Mouse (Mus musculus) left cerebral cortex, adult 9 months (tissue): ENCODE results near the gene Dld.
A peak's percentile ranks its signal among the peaks of the same experiment; 100 is the strongest.

Source experiments
- DNase-seq, 2 experiments: peaks; one replicate each; pipeline ENCODE4 v3.0.0; 2022; ENCODE audit warnings: low spot score in 2 of 2

Dld gene

GRCm38 (mm10) chr12:31350944-31351928, at the start of gene Dld:
Gene Dld (minus strand): TSS chr12:31351453.
- DNase-seq, result peak; percentile 83 to 97

GRCm38 (mm10) chr12:31400821-31401220, 49.6 kb upstream of the Dld start:
- DNase-seq, result no peak

DNA sequence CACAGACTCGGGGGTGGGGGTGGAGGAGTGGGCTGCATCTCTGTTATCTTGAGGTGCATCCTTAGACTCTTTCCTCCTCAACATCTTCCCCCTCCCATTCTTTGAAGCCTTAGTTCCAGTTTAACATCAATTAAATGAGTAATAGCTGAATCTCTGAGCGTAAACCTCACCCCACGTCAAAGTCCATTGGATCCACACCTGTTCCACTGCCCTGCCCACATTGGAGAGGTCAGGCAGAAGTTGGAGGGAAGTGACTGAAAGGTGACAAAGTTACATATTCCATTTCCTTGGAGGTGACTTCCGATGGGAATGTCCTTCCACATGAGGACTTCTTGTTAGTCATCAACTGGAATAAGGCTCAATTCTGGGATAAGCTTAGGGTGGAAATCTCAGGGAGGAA, 46.5 kb upstream of the Dld start:
- DNase-seq, result no peak

DNA sequence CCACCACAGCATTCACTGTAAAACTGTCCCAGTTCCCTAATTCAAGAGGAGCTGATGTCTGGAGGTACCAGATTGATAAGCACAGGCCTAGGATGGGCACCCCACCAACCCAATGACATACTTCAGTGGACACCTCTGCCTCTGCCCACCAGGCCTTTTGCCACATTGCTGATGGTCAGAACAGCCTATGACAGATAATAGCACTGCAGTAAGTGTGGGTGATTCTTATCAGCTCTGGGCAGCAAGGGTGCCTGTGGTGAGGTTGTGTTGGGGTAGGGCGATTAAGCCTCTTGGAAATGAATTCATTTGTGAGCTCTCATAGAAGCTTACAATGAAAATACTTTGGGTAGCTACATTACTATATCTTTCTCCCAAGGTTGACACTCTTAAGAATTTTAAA, 44.6 kb upstream of the Dld start:
- no peak for DNase-seq

GRCm38 (mm10) chr12:31391696-31392095, 40.4 kb upstream of the Dld start:
- no peak for DNase-seq

DNA sequence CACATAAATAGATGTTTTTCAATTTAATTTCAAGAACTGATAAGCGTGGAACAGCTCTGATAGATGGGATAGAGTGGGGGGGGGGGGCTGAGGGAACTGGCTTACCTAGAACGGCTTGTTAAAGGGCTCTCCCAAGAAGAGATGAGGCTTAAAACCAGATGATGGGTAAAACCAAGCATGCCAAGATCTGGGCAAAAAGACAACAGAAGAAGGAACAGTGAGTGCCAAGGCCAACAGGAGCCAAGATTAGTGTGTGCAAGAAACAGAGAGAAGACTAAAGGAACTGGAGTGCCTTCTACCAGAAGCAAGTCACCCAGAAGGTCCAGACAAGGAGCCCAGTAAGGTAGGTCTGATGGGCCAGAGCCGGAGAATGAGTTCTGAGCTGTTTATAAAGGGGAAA, 39.3 kb upstream of the Dld start, which contains the start of gene Slc26a3:
Slc26a3 (plus strand) TSS at position 301 of the 400 bp plus-strand sequence.
- no peak for DNase-seq

DNA sequence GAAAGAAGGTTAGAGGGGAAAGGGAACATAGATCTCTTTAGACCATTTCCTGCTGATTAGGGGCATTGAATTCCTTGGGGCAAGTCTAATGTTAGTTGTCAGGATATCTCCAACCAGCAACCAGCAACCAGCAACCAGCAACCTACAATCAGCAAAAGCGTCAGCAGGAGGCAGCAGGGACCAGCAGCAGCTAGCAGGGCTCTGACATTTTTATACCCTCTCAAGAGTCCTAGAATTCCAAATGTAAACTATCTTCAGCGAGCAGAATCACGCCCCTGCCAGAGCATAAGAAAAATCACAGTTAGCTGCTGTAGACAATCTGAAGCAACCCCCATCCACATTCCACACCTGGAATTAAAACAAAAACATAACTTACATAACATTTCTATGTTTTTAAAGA, 36.0 kb upstream of the Dld start:
- no peak for DNase-seq

DNA sequence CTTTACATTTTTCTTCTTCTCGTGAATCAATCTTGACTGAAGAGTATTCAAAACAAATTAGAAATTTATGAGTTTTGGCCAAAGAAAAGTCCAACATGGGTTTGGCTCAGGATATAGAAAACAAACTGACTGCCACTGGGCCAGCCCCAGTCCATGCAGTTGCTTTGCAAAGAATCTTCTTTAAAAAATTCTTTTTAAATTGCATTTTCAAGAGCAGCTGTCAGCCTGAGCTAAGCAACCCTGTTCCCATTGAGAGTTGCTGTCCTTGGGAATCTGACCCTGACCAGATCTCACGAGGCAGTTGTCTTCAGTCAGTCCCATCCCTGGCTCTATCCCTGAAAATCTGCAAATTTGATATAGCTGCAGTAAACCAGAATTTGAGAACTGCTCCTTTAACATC, 31.2 kb upstream of the Dld start:
- DNase-seq, result no peak

- no peak for DNase-seq
Observed at GRCm38 (mm10) chr12:31380878-31381277, 29.6 kb upstream of the Dld start.

- no peak for DNase-seq
Observed at GRCm38 (mm10) chr12:31377241-31377640, 26.0 kb upstream of the Dld start.

DNA sequence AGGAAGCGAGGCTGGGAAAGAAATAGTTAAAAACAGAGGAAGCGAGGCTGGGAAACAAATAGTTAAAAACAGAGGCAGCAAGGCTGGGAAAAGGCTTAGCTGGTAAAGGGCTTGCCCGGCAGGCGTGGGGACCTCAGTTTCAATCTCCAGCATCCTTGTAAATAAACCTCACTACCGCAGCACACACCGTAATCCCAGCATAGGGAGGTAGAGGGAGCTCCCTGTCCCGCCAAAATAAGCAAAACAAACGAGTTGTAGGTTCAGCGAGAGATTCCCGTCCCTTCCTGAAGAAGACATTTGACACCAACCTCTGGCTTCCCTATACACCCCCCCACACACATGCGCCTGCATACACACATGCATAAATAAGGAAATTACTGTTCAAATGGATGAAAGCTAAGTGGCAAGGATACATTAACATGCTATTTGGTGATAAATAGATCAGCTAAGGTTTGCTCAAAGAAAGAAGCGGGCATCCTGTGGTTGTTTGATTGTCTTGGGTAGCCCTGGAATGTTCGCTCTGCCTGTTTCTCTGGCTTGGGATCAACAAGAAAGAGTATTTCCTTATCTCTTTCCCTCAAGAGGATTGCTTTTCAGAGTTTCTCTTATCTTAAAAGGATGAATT, 25.2 kb upstream of the Dld start:
- DNase-seq, result no peak

GRCm38 (mm10) chr12:31375283-31375615, 24.0 kb upstream of the Dld start:
- DNase-seq, result no peak

DNA sequence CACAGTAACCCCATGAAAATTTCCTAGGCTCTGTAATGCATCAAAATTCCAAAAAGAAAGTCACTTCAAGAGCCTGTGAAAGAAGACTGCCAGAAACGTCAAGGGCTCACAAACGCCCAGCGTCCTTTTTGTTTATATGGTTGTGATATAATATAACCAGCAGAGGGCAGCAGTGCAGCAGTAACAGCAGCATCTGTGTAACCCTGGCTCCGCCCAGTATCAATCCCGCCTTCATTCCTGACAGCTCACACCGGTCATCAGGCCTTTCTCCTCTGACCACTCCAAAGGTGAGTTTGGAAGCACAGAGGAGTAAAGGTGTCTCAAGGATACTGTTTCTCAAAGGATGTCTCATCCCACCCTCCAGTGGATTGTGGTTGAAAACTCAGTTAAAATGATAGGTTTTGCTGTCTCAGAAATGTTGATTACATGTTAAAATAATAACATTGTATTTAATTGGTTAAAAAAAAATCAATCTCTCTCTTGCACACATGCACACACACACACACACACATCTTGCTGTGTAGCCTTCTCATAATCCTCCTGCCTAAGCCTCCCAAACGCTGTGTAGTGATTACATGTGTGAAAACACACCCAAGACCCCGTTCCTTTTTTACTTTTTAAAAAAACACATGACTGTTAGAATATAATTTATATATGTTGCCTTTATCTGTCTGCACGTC, 23.5 kb upstream of the Dld start:
- DNase-seq, result peak in 1 of 2 experiments; percentile 69

- no peak for DNase-seq
Observed at GRCm38 (mm10) chr12:31369656-31370055, 18.4 kb upstream of the Dld start.

DNA sequence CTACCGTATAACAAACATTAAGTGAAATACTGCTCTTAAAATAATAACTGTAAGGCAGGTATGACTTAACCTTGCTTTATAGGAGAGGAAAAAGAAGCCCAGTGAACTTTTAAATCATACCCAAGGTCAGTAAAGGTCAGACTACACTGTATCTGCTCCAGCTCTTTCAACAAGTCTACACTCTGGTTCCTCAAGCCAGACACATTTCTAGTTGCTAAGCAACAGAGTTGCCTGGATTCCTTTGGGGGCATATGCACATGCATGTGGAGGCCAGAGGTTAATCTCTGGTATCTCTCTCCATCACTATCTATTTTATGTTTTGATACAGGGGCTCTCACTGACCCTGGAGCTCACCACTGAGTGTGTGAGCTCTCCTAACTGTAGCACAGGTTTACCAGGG, 17.9 kb upstream of the Dld start:
- no peak for DNase-seq

- DNase-seq, result no peak
Observed at GRCm38 (mm10) chr12:31367721-31368120, 16.5 kb upstream of the Dld start.

DNA sequence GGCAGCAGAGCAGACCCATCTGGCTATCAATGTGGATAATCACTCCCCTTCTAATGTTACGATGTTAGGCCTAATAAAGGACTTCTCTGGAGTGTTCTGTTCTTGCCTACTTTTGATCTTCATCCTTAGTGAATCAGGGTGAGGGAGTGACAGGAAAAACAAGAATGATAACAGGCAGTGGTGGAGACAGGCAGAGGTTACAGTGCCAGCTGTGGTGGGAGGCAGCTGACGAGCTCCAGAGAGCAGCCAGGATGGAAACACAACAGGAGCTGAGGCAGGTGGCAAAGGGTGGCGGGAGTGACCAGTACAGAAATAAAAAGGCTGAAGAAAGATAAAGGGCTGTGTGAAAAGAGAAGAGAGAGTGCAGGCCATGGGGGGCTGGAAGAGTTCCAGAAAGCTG, 15.2 kb upstream of the Dld start:
- DNase-seq, result no peak

DNA sequence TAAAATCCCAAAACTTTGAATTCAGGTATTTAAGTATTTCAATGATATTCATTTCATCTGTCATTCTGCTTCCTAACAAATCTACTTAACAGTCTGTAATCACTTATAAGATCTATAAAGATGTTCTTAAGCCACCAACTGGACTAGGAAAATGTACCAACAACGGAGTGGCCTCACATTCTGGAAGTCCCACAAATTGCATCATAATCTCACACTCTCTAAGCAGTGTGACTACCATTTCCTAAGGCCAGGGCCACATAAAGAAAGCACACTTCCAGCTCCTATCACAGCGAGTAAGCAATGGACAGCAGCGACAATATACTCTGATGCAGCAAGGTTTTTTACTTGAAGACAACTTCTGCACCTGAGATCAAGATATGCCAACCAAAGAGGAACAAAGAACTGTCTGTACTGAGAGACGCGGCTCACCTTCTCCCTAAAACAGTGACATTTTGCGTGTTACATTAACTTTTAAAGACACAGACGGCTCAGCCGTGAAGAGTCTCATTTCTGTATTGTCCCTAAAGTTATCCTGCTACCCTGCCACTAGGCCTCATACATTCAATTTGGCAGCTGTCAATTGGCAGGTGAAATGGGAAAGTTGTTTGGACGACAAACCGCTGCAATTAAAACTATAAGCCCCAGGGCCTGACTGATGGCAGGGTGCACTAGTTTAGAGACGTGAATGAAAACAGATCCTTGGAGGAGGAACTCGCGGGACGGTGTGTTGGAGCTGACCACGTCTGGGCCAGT, 886 bp downstream of the Dld start:
- no peak for DNase-seq

DNA sequence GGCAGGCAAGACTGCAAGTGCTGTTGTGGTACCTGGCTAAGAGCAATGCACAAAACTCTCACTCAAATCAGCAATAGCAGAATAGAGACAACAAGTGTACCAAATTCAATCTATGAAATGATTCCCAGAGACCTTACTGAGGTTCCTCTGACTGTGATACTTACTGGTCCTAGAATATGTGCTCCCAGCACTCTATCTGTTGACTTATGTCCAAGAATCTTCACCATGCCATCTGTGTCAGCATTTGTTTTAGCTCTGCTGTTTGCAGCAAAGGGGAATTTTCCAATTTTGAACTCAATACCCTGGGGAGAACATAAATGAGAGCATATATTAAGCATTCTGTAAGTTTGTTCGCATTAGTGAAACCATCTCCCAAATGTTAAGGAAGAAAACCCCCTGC, 18.0 kb downstream of the Dld start:
- DNase-seq, result no peak

DNA sequence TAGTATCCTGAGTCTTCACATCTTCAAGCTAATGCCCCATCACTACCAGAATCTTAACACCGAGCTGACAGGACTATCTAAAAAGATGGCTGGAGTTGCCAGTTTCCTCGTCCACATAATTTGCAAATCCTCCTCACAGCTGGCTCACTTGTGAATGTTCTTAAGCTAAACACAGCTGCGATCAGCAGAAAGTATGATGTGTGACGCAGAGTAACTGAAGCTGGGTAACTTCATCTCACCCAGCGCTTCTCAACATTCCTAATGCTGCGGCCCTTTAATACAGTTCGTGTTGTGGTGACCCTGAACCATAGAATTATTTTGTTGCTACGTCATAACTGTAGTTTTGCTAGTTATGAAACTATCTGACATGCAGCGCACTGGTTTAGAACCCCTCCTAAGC, 24.1 kb downstream of the Dld start:
- no peak for DNase-seq

- DNase-seq, result no peak
Observed at GRCm38 (mm10) chr12:31323136-31323695, 28.0 kb downstream of the Dld start.

- DNase-seq, result no peak
Observed at GRCm38 (mm10) chr12:31321532-31321931, 29.7 kb downstream of the Dld start.
